Mouse (Mus musculus): ENCODE results near the gene Armc8.

Armc8 gene

GRCm38 (mm10) chr9:99505875-99506274, 62.8 kb downstream of the Armc8 start:
- no peak for DNase-seq (ENCODE audit: low spot score in 2 of 2)

GRCm38 (mm10) chr9:99499336-99499735, 69.4 kb downstream of the Armc8 start:
- DNase-seq (ENCODE audit: low spot score in 2 of 2): no peak

- no peak for DNase-seq (ENCODE audit: low spot score in 2 of 2)
Measured at GRCm38 (mm10) chr9:99492634-99493200, 76.0 kb downstream of the Armc8 start.

- DNase-seq (ENCODE audit: low spot score in 2 of 2): no peak
Measured at GRCm38 (mm10) chr9:99491050-99491449, 77.6 kb downstream of the Armc8 start.

GRCm38 (mm10) chr9:99487841-99488240, 80.9 kb downstream of the Armc8 start:
- no peak for DNase-seq (ENCODE audit: low spot score in 2 of 2)

- DNase-seq (ENCODE audit: low spot score in 2 of 2): no peak
Measured at GRCm38 (mm10) chr9:99487126-99487695, 81.5 kb downstream of the Armc8 start.

GRCm38 (mm10) chr9:99485144-99485543, 83.6 kb downstream of the Armc8 start:
- DNase-seq (ENCODE audit: low spot score in 2 of 2): no peak

GRCm38 (mm10) chr9:99484632-99485031, 84.1 kb downstream of the Armc8 start:
- no peak for DNase-seq (ENCODE audit: low spot score in 2 of 2)

- no peak for DNase-seq (ENCODE audit: low spot score in 2 of 2)
Measured at GRCm38 (mm10) chr9:99483191-99483590, 85.5 kb downstream of the Armc8 start.

- DNase-seq (ENCODE audit: low spot score in 2 of 2): no peak
Measured at GRCm38 (mm10) chr9:99480764-99481163, 87.9 kb downstream of the Armc8 start.

- no peak for DNase-seq (ENCODE audit: low spot score in 2 of 2)
Measured at GRCm38 (mm10) chr9:99479181-99479711, 89.5 kb downstream of the Armc8 start.

- DNase-seq (ENCODE audit: low spot score in 2 of 2): no peak
Measured at GRCm38 (mm10) chr9:99471334-99471733, 97.4 kb downstream of the Armc8 start.

- no peak for DNase-seq (ENCODE audit: low spot score in 2 of 2)
Measured at GRCm38 (mm10) chr9:99470347-99471092, 98.2 kb downstream of the Armc8 start.

- no peak for DNase-seq (ENCODE audit: low spot score in 2 of 2)
Measured at GRCm38 (mm10) chr9:99469681-99470273, 98.9 kb downstream of the Armc8 start.

GRCm38 (mm10) chr9:99468572-99468971, 100.1 kb downstream of the Armc8 start:
- no peak for DNase-seq (ENCODE audit: low spot score in 2 of 2)

- no peak for DNase-seq (ENCODE audit: low spot score in 2 of 2)
Measured at GRCm38 (mm10) chr9:99464876-99465275, 103.8 kb downstream of the Armc8 start.

- DNase-seq (ENCODE audit: low spot score in 2 of 2): no peak
Measured at GRCm38 (mm10) chr9:99459730-99460129, 109.0 kb downstream of the Armc8 start.

- DNase-seq (ENCODE audit: low spot score in 2 of 2): peak in 1 of 2 experiments; percentile 35
Measured at GRCm38 (mm10) chr9:99458529-99459208, 110.0 kb downstream of the Armc8 start.

- no peak for DNase-seq (ENCODE audit: low spot score in 2 of 2)
Measured at GRCm38 (mm10) chr9:99454211-99454610, 114.5 kb downstream of the Armc8 start.

- no peak for DNase-seq (ENCODE audit: low spot score in 2 of 2)
Measured at GRCm38 (mm10) chr9:99451161-99451560, 117.5 kb downstream of the Armc8 start, which contains the start of gene Nme9. Gene Nme9 (plus strand): TSS chr9:99451475.

- no peak for DNase-seq (ENCODE audit: low spot score in 2 of 2)
Measured at GRCm38 (mm10) chr9:99449886-99450647, 118.6 kb downstream of the Armc8 start.

All from natural killer cell, adult 2 months (primary cell).